Mouse (Mus musculus): ENCODE data around the gene Trappc4. TPM values are rescaled to one million over a fixed set of nuclear protein-coding genes. Genes with fewer than 3 reads are reported as not detected.
"Not testable (repeated sequence)": the region's sequence is repeated elsewhere in the genome, so short reads cannot be mapped to it uniquely, and the experiment has no call there.

The Trappc4 gene
- 49.1 and 57.4 TPM in 2 replicates for polyA plus RNA-seq (2012; rRNA removed)

- DNase-seq: peak; percentile 92
- under 1% methylated on average over 51 of the region's 51 CpGs for WGBS
- peaks cover 6% of the 10 kb centered on the region; the same call in 1 of the 2 replicates for H3K4me1 ChIP-seq (replicated peaks; ENCODE audit: control insufficient read depth, insufficient read depth, low read length)
- peak within 1 kb of the TSS; percentile 91 for H3K4me3 ChIP-seq (ENCODE audit: control insufficient read depth, insufficient read depth, low read length)
- H3K27ac ChIP-seq (ENCODE audit: control insufficient read depth, insufficient read depth, low read length): peak within 1 kb of the TSS; percentile 76
- peak; percentile 52 for TF ChIP-seq POLR2A (IDR thresholded peaks at IDR 0.05; ENCODE audit: control insufficient read depth, extremely low read depth, insufficient read depth, low read length, poor library complexity)
- no peak for TF ChIP-seq CTCF (IDR thresholded peaks at IDR 0.05; ENCODE audit: borderline replicate concordance, control insufficient read depth, extremely low read depth, insufficient read depth, low read length, poor library complexity)
- peaks cover 43% of the 10 kb centered on the region for H3K36me3 ChIP-seq (ENCODE audit: control insufficient read depth, insufficient read depth, low read length)
- H3K27me3 ChIP-seq (ENCODE audit: control insufficient read depth, insufficient read depth, low read length): no peaks in the 10 kb centered on the region
Measured at GRCm38 (mm10) chr9:44406906-44407751, at the start of gene Trappc4, which contains the start of gene Rps25. TSS of gene Trappc4 (minus strand) at chr9:44407600. TSS of gene Rps25 (plus strand) at chr9:44407139.

- Histone ChIP-seq H3K27me3 (ENCODE audit: control insufficient read depth, insufficient read depth, low read length) (no peaks in the 10 kb centered on the region), H3K4me1 (replicated peaks; ENCODE audit: control insufficient read depth, insufficient read depth, low read length) (no peaks in the 10 kb centered on the region), H3K36me3 (ENCODE audit: control insufficient read depth, insufficient read depth, low read length) (no peaks in the 10 kb centered on the region), H3K4me3 (ENCODE audit: control insufficient read depth, insufficient read depth, low read length) (no peak within 1 kb of the TSS), H3K27ac (ENCODE audit: control insufficient read depth, insufficient read depth, low read length) (no peak within 1 kb of the TSS)
- TF ChIP-seq POLR2A (IDR thresholded peaks at IDR 0.05; ENCODE audit: control insufficient read depth, extremely low read depth, insufficient read depth, low read length, poor library complexity): no peak
- no peak for TF ChIP-seq CTCF (IDR thresholded peaks at IDR 0.05; ENCODE audit: borderline replicate concordance, control insufficient read depth, extremely low read depth, insufficient read depth, low read length, poor library complexity)
- DNase-seq: no peak
- 83% methylated on average over 4 of the region's 4 CpGs for WGBS
Measured at GRCm38 (mm10) chr9:44454891-44455220, 47.5 kb upstream of the Trappc4 start, which contains the start of gene Upk2. TSS of gene Upk2 (minus strand) at chr9:44454976.

- TF ChIP-seq POLR2A (IDR thresholded peaks at IDR 0.05; ENCODE audit: control insufficient read depth, extremely low read depth, insufficient read depth, low read length, poor library complexity) (no peak), CTCF (IDR thresholded peaks at IDR 0.05; ENCODE audit: borderline replicate concordance, control insufficient read depth, extremely low read depth, insufficient read depth, low read length, poor library complexity) (peak; percentile 94)
- DNase-seq: peak; percentile 85
- no peaks in the 10 kb centered on the region for H3K27me3 ChIP-seq (ENCODE audit: control insufficient read depth, insufficient read depth, low read length)
- no peaks in the 10 kb centered on the region for H3K4me1 ChIP-seq (replicated peaks; ENCODE audit: control insufficient read depth, insufficient read depth, low read length)
- H3K36me3 ChIP-seq (ENCODE audit: control insufficient read depth, insufficient read depth, low read length): no peaks in the 10 kb centered on the region
- 30% methylated on average over 14 of the region's 14 CpGs for WGBS
- no peak overlapping the region for H3K27ac ChIP-seq (ENCODE audit: control insufficient read depth, insufficient read depth, low read length)
- H3K4me3 ChIP-seq (ENCODE audit: control insufficient read depth, insufficient read depth, low read length): no peak overlapping the region
Measured at GRCm38 (mm10) chr9:44454132-44454890, 46.9 kb upstream of the Trappc4 start.

- peak; percentile 35 for DNase-seq
- H3K4me3 ChIP-seq (ENCODE audit: control insufficient read depth, insufficient read depth, low read length): no peak overlapping the region
- H3K36me3 ChIP-seq (ENCODE audit: control insufficient read depth, insufficient read depth, low read length): no peaks in the 10 kb centered on the region
- H3K27me3 ChIP-seq (ENCODE audit: control insufficient read depth, insufficient read depth, low read length): no peaks in the 10 kb centered on the region
- H3K4me1 ChIP-seq (replicated peaks; ENCODE audit: control insufficient read depth, insufficient read depth, low read length): no peaks in the 10 kb centered on the region
- TF ChIP-seq CTCF (IDR thresholded peaks at IDR 0.05; ENCODE audit: borderline replicate concordance, control insufficient read depth, extremely low read depth, insufficient read depth, low read length, poor library complexity) (no peak), POLR2A (IDR thresholded peaks at IDR 0.05; ENCODE audit: control insufficient read depth, extremely low read depth, insufficient read depth, low read length, poor library complexity) (no peak)
- H3K27ac ChIP-seq (ENCODE audit: control insufficient read depth, insufficient read depth, low read length): no peak overlapping the region
Measured at GRCm38 (mm10) chr9:44450387-44450786, 43.0 kb upstream of the Trappc4 start.

- 88% methylated on average over 7 of the region's 7 CpGs for WGBS
Measured at GRCm38 (mm10) chr9:44444402-44445025, 37.1 kb upstream of the Trappc4 start.

GRCm38 (mm10) chr9:44440961-44441360 lies 33.6 kb upstream of the Trappc4 start, which contains the start of gene Foxr1:
TSS of gene Foxr1 (minus strand) at chr9:44441136.
- WGBS: 94% methylated on average over 19 of the region's 19 CpGs
- TF ChIP-seq CTCF (IDR thresholded peaks at IDR 0.05; ENCODE audit: borderline replicate concordance, control insufficient read depth, extremely low read depth, insufficient read depth, low read length, poor library complexity) (no peak), POLR2A (IDR thresholded peaks at IDR 0.05; ENCODE audit: control insufficient read depth, extremely low read depth, insufficient read depth, low read length, poor library complexity) (no peak)
- H3K4me3 ChIP-seq (ENCODE audit: control insufficient read depth, insufficient read depth, low read length): no peak within 1 kb of the TSS
- no peaks in the 10 kb centered on the region for H3K36me3 ChIP-seq (ENCODE audit: control insufficient read depth, insufficient read depth, low read length)
- no peaks in the 10 kb centered on the region; the same call in 1 of the 2 replicates for H3K4me1 ChIP-seq (replicated peaks; ENCODE audit: control insufficient read depth, insufficient read depth, low read length)
- no peaks in the 10 kb centered on the region for H3K27me3 ChIP-seq (ENCODE audit: control insufficient read depth, insufficient read depth, low read length)
- no peak within 1 kb of the TSS for H3K27ac ChIP-seq (ENCODE audit: control insufficient read depth, insufficient read depth, low read length)
- no peak for DNase-seq

More at GRCm38 (mm10) chr9:44444402-44445025, 37.1 kb upstream of the Trappc4 start:
- not testable (repeated sequence) for H3K36me3 ChIP-seq (ENCODE audit: control insufficient read depth, insufficient read depth, low read length); H3K27me3 ChIP-seq (ENCODE audit: control insufficient read depth, insufficient read depth, low read length); H3K4me1 ChIP-seq (replicated peaks; ENCODE audit: control insufficient read depth, insufficient read depth, low read length); DNase-seq; H3K27ac ChIP-seq (ENCODE audit: control insufficient read depth, insufficient read depth, low read length); H3K4me3 ChIP-seq (ENCODE audit: control insufficient read depth, insufficient read depth, low read length)
